Mouse (Mus musculus): ENCODE measurements around the gene Hmgn2.

GRCm38 (mm10) chr4:133956358-133956757 is 12.1 kb downstream of the Hmgn2 start:
- TF ChIP-seq POLR2A (IDR thresholded peaks at IDR 0.05; ENCODE audit: borderline replicate concordance, insufficient read depth, low read length) (no peak), CTCF (IDR thresholded peaks at IDR 0.05; ENCODE audit: borderline replicate concordance, insufficient read depth, low read depth, low read length) (no peak)
